Mouse (Mus musculus): ENCODE results near the gene Phgr1. TPM values are rescaled to one million over a fixed set of nuclear protein-coding genes. Genes with fewer than 3 reads are reported as not detected.

The Phgr1 gene
- total RNA-seq (2021), result not detected
- long read RNA-seq, experiment 1, result 0 reads
- long read RNA-seq, experiment 2, result 0 reads

DNA sequence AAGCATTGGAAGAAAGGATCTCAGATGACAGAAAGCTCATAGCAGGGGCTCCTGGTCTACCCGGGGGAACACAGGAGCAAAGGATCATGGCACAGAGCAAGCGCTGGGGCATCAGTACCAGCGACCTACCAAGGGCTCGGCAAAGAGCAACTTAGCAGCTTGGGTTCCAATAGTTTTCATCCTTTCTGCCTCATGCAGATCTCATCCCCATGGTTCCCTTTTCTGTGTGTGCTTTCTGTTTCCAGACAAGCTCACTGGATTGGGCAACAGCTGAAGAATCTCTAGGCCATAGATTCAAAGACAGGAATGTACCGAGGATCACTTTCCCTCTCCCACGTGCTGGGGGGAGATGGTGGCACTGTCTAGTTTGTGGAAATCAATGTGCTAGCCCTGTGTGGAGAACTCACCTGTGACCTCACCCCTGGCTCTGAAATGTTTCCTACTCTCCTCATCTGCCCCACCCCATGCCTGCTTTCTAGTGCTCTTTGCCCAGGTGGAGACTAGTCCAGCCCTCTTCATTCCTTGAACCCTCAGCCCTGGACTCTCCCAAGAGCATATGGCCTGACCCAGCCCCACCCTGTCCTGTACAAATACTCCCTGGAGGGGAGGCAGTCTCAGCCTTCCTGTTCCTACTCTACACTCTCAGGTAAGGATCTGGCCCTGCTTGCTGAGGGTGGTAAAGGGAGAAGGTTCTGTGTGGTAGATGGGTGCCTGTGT, at the start of gene Phgr1:
Gene Phgr1, plus strand, starts transcription at position 612 of the 717 bp plus-strand sequence.
- DNase-seq (ENCODE audit: low spot score in 2 of 2), result no peak

DNA sequence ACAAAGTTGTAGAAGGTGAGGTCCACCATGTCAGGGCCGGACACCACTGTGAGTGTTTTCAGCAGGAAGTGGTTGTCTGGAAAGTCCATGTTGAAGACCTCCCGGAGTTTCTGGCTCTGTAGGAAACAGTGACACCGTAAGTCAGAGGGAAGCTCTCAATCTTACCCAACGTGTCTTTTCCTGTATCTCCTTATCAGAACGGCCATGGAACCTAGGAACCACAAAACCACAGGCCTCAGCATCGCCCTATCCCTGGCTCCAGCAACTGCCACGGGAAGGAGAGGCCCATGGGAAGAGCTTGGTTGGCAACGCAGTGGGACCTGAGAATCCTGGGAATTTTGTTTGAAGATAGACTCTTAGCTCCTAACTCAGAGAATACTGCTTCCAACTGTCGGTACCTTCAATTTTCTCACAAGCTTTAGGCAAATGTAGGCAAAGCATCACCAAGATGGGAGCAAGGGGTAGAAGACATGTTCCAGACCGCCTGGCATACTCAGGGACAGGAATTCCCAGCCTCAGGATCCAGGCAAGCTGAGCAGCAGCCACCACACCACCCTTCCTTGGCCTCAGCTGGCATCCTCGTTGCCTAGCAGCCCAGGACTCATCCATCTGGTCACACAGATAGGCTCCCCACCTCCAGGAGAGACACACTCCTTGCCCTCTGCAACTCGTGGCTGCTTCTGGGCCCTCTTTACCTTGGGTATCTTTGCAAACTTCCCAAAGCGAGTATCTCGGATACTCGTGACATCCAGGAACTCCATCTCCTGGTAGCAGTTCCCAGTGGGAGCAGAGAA, 48.7 kb upstream of the Phgr1 start:
- DNase-seq (ENCODE audit: low spot score in 2 of 2), result no peak

DNA sequence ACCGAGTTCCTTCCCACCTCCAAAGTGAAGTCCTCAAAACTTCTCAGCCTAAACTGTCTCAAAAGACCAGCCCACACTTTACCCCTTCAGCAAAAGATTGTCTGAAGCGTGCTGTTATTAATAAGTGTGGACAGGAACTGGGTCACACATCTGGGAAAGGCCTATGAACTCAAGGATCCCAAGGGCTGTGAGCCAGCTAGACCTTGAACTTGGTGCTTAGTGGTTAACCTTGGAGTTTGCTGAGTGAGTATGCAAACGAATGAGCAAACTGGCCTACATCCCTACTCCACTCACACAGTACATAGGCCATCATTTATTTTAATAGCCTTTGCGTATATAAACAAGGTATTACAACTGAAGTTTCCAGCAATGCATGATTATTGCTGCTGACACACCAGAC, 47.1 kb upstream of the Phgr1 start:
- peak in 1 of 2 experiments; percentile 39 for DNase-seq (ENCODE audit: low spot score in 2 of 2)

DNA sequence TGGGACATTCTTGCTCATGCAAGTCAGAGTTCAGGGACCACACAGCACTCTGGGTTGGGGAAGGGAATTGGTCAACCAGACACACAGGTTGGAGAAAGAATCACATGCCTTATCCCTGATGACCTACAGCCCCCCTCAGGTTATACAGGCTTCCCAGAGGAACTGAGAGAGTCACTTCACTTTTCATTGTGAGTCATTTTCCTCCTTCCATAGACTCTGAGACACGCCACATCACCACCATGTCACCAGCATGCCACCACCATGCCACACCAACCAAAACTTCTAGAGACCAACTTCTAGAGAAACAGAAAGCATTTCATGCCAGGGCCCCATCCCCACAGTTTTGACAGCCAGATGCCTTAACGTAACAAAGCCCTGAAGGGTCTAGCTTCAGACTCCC, 45.7 kb upstream of the Phgr1 start:
- no peak for DNase-seq (ENCODE audit: low spot score in 2 of 2)

DNA sequence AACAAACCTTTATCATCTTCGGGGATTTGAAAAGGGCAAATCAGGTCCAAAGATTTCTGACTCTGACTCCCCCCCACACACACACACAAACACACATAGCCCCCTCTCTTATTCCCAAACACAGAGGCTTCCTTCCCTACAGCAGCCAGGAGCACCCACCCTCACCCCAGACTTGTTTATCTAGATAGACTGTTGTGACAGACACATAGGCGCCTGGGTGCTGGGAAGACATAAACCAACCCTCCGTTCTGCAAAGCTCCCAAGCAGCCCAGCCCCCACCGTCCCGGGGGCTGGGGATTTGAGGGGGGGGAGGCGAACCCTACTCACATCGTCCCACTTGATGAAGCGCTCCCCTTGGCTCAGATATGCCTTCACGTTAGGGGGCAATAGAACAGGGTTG, 44.7 kb upstream of the Phgr1 start:
- DNase-seq (ENCODE audit: low spot score in 2 of 2), result no peak

DNA sequence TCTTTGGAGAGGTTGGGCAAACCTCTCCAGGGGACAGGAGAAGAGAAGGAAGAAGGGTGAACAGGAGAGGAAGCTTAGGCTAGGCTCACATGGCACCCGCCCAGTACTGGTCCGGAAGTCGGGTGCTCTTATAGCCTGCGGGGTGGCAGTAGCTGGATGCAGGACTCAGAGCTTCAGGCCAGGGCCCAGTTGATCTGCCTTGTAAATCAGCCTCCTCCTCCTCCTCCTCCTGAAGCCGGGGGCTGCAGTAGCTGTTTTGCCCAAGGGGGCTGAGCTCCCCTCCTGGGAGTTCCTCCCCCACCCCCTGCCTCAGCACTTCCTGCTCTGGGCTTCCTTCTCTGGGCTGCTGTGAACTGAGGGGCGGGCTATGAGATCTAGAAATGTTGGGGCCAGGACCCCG, 44.2 kb upstream of the Phgr1 start, which contains the start of gene Plcb2:
Gene Plcb2, minus strand, starts transcription at position 102 of the 400 bp plus-strand sequence.
- no peak for DNase-seq (ENCODE audit: low spot score in 2 of 2)

DNA sequence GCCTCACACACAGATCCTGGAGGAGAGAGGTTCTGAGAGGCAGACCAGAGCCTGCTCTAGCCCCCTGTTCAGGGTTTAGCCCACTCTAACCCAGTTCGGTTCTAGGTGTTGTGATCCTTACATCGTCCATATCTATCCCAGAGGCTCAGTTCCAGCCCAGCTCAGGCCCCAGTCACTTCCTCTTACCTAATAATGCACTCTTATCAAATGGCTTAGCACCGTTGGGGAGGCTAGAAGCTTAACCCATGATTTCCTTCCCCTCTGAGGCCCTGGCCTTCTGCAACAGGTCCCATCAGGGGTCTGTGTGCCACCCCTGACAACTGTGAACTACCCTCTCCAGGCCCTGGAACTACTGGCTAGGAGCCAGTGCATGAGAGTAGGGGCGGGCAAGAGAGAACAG, 43.4 kb upstream of the Phgr1 start:
- DNase-seq (ENCODE audit: low spot score in 2 of 2), result no peak

DNA sequence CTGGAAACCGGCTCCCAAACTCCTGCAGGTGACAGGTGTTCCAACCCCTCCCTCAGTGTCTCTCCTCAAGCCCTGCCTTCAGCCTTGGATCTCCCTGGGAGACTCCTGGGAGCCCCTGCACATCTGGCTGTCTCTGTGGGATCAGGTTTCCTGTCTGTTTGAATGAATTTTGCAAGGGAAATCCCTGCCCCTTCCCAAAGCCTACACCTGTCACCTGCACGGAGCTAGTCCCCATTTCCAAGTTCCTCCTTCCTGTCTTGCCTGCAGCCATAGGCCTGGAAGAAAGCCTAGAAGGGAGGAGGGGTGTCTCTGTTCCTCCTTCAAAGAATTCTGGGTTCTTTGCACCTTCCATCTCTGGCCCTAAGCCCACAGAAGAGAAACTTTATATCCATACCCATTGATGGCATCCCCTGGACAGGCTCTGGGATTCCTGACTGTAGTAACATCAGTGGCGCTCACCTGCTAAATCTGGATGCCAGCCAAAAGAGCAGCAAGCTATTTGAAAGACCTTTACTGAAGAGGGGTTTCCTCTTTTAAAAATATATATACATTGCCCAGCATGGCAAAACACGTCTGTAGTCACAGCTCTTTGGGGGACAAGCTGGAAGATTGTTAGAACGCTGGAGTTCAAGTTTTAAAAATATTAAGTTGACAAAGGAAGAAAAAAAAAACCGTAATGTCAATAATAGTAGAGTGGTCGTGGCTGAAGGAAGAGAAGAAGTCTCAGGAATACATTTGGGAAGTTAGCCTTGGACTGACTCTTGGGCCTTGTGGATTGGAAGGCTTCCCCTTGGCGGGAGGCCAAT, 42.5 kb upstream of the Phgr1 start:
- DNase-seq (ENCODE audit: low spot score in 2 of 2), result no peak

DNA sequence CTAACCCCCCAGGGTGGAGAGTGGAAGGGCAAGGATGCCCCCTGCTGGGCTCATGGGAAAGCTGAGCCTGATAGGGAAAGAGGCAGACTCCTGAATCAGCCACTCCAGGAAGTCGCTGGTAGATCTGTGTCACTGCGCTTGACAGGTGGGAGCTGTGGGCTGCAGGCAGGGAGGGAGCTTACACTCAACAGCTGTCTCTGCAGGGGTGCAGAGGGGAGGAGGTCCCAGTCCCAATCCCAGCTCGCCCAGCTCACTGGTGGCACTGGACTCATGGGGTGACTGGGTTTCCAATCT, 42.0 kb upstream of the Phgr1 start:
- peak; percentile 82 to 84 for DNase-seq (ENCODE audit: low spot score in 2 of 2)

DNA sequence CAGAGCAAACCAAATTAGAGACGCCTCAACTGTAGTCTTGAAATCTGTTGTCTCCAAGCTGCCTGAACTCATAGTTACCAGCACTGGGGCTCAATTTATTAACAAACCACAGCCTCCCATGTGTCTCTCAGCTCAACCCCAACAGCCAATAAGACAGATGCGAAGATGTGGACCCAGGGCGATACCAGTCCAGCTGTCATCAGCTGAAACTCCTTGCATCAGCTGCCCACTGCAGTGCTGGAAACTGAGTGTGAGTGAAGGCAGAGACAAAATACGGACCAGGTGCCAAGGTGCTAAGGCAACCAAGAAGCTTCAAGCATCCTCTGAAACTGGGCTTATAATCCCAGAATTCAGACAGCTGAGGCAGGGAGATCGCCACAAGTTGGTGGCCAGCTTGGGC, 40.6 kb upstream of the Phgr1 start:
- DNase-seq (ENCODE audit: low spot score in 2 of 2), result no peak

DNA sequence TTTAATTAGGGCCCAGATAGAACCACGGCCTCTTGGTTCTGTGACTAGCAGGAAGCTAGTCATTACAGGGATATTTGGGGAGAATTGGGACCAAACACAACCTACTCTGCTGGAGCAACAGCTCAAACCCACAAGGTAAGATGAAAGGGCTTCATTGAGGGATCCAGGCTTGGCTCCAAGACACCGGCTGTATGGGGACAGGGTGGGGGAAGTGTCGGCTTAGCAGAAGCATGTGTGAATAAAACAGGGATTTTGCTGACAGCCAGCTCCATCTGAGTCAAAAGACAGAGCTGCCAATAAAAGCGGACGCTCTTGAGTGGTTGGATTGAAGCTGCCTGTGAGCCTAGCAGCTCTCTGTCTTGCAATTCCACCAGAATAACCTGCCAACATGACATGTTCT, 39.2 kb upstream of the Phgr1 start:
- DNase-seq (ENCODE audit: low spot score in 2 of 2), result no peak

DNA sequence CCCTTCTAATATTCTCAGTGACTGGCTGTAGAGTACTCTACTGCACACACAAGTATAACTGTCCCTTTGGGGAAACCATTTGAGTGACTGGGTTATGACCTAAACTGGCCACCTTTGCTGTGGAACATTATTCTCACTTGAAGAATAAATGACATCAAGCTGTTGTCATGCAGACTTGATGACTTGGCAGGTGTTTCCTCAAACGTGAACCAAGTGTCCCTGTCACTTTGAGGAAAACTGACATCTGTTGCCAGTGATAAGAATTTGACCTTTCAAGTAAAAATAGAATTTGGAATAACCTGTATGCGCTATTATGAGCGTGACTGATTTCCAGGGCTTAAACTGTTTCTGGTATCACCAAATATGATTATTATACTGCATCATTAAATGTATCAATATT, 32.2 kb upstream of the Phgr1 start:
- no peak for DNase-seq (ENCODE audit: low spot score in 2 of 2)

DNA sequence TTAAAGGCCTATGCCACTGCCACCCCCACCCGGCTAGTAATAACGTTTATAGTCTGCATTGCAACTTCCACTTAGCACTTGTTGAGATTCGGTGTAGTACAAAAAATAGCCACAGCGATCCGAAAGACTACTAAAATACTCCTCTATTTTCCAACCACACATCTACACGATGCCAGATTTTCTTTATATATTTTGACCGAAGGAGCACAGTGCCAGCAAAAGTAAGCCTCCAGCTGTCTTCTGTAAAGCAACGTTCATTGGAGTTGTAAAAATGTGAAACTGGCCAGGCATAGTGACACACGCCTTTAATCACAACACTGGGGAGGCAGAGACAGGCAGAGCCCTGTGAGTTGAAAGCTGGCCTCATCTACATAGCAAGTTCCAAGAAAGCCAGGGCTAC, 31.4 kb upstream of the Phgr1 start:
- DNase-seq (ENCODE audit: low spot score in 2 of 2), result no peak

DNA sequence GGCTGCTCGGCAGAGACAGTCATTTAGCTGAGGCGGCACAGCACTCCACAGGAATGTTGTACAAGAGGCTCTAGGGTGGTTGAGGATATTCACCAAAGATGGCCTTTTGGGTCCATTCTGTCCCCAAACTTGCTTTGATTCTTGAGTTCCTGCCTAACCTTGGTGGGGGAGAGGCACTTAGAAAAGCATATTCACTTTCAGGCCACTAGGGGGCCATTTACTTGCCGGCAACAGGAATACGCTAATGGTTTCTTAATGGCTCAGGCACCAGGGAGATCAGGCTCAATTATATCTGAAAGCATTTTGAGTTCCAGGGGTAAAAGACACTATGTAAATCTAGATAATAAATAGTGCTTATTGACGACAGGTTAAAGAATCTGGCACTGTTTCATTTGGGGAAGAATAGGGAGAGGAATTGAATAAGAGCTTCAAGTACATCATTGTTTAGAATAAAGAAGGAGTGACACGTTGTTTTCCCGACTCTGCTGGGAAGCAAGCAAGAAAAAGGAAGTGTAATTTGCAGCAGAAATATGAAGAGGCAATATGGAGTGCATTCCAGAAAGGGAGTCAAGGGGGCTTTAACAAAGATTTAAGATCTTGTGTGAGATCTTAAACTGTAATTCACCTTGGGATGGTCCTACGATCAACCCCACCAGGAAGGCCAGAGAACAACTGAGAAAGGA, 29.2 kb upstream of the Phgr1 start:
- no peak for DNase-seq (ENCODE audit: low spot score in 2 of 2)

DNA sequence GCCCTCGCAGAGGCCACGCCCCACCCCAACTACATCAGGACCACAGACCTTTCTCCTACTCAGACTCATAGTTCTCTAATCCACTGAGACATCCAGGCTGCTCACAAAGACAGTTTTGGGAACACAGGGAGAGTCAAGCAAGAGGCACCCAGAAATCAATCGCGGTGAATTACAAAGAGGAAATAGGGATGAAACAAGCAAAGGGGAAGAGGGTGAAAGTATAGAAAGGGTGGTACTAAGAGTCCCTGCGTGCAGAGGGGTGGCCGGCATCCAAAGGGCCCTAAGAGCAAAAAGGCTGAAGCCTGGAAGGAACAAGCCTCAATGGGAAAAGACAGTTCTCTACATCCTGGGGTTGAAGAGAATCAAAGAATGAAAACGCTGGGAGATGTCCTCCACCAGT, 27.9 kb upstream of the Phgr1 start:
- peak in 1 of 2 experiments; percentile 16 for DNase-seq (ENCODE audit: low spot score in 2 of 2)

DNA sequence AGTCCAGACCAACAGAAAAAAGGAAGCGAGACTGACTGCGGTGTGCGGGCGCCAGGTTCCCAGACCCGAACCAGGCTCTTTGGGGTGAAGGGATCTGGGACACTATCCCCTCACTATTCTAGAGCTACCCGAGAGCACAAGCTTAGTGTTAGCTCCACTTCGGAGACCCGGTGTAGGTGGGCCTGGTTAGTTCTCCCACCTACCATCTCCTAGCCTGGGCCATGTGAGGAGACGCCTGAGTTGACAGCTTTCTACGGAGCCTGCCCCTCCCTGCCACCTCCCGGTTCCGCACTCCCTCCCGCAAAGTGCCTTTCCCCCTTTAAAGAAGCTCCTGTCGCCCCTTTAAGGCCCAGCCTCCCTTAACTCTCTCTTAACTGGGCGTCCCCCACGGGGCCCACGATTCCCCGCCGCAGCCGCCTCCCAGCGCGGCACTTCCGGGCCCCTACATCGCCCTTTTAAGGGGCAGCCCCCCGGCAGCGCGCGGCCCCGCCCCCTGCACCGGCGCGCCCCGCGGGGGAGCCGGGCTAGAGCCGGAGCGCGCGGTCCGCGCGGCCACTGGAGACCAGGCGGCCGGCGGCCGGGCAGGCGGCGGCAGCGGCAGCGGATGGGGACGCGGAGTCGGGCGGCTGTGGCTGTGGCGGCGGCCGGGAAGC, 27.2 kb upstream of the Phgr1 start, which contains the start of gene Inafm2:
Gene Inafm2, plus strand, starts transcription at position 527 of the 653 bp plus-strand sequence.
- DNase-seq (ENCODE audit: low spot score in 2 of 2), result peak; percentile 92 to 94

DNA sequence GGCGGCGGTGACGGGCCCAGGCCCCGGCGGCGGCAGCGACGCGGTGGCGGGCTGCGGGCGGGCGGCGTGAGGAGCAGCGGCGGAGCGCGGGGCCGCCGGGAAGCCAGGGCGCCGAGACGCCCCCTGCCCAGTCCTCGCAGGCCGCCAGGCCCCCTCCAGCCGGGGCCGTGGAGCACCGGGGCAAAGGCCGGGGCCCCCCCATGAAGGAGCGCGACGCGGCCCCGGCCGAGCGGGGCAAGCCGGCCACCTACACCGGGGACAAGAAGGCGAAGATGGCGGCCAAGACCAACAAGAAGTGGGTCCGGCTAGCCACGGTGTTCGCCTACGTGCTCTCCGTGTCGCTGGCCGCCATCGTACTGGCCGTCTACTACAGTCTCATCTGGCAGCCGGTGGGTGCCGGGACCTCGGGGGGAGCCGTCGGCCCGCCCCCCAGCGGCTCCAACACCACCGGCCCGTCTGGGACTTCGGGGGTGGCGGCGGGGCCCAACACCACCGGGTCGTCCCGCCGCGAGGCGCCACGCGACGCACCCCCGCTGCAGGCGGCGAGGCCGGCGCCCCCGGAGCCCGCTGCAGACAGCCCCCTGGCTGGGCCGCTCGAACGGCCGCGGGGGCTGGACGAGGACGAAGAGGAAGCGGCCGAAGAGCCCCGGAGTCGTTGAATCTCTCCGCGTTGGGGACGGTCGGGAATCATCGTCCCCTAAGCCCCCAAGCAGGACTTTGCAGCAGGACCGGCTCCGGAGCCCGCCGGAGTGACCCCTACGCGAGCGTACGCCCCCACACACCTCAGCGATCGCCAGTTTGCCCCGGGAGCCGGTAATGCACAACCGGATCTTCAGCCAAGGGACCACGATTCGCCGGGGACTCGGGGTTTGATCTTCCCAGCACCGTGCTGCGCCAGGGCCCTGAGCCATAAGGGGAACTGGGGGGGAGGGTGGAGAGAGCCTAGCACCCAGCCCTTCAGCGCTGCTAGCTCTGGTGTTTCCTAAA, 26.4 kb upstream of the Phgr1 start:
- DNase-seq (ENCODE audit: low spot score in 2 of 2), result peak in 1 of 2 experiments; percentile 44

DNA sequence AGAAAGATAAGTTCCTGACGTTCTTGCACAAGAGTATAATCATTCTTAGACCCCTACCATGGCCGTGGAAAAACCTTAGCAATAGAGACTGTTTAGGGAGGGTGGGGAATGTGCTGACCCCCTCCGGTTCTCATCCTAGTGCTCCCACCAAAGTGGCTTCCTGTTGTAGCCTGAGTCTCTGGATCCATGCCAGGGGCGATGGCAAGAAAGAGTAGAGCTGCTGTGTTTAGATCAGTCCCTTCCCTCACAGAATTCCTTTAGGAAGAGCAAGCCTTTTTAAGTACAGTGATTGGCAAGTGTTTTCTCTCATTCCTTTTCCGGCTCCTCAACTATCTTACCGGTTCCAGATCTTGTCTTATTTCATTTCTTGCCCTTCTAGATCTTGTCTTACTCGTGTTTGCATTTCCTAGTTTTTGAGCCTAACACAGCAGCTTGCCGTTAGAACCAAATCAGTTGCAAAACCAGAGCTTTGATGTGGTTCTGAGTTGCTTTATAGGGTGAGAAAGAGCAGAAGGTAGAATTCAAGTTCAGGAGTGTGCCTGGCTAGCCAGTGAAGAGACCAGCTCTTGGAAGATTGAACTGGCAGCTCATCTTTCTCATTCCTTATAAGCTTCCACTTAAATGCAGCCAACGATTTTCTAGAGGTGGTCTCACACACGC, 25.1 kb upstream of the Phgr1 start:
- peak in 1 of 2 experiments; percentile 36 for DNase-seq (ENCODE audit: low spot score in 2 of 2)
